Mouse (Mus musculus): Measurements from ENCODE around the gene Hist1h4i.

GRCm38 (mm10) chr13:22041651-22042567 lies 747 bp upstream of the Hist1h4i start:
- TF ChIP-seq EP300 (IDR thresholded peaks at IDR 0.05; ENCODE audit: low read depth in 1 of 2, low read length in 2 of 2) (no peak), CTCF (IDR thresholded peaks at IDR 0.05 in 2 of 3, conservative IDR thresholded peaks at IDR 0.05 in 1 of 3; ENCODE audit: control insufficient read depth in 1 of 3, insufficient read depth in 1 of 3, low read depth in 2 of 3, low read length in 3 of 3, poor library complexity in 1 of 3, severe bottlenecking in 1 of 3) (no peak), USF1 (IDR thresholded peaks at IDR 0.05; ENCODE audit: low read depth, low read length) (no peak), SIN3A (IDR thresholded peaks at IDR 0.05; ENCODE audit: low read length) (no peak), POLR2A (IDR thresholded peaks at IDR 0.05; ENCODE audit: control insufficient read depth in 1 of 2, insufficient read depth in 1 of 2, low read depth in 1 of 2, low read length in 2 of 2, poor library complexity in 1 of 2) (peak in 1 of 2 experiments; percentile 87; a peak in 2 of 4 replicates)

All from MEL (cell line).